Mouse (Mus musculus) frontal cortex, adult 2 months (tissue): ENCODE data around the gene Gm20388. TPM values are rescaled to one million over a fixed set of nuclear protein-coding genes. Genes with fewer than 3 reads are reported as not detected.
A peak's percentile ranks its signal among the peaks of the same experiment; 100 is the strongest.

ENCODE experiments used
- DNase-seq, 2 experiments: peaks; one replicate each; pipeline ENCODE4 v3.0.0; 2022; ENCODE audit warnings: low spot score in 1 of 2; ENCODE audit errors: extremely low spot score in 1 of 2
- polyA plus RNA-seq: library from polyadenylated mRNA; depleted of rRNA; stranded (reverse); fragments of >200 nt; gene quantifications from 2 replicates; pipeline ENCODE4 v1.2.3, GENCODE M21; 2012

Gm20388 gene
- polyA plus RNA-seq, 1 experiment: 22.2 TPM

DNA sequence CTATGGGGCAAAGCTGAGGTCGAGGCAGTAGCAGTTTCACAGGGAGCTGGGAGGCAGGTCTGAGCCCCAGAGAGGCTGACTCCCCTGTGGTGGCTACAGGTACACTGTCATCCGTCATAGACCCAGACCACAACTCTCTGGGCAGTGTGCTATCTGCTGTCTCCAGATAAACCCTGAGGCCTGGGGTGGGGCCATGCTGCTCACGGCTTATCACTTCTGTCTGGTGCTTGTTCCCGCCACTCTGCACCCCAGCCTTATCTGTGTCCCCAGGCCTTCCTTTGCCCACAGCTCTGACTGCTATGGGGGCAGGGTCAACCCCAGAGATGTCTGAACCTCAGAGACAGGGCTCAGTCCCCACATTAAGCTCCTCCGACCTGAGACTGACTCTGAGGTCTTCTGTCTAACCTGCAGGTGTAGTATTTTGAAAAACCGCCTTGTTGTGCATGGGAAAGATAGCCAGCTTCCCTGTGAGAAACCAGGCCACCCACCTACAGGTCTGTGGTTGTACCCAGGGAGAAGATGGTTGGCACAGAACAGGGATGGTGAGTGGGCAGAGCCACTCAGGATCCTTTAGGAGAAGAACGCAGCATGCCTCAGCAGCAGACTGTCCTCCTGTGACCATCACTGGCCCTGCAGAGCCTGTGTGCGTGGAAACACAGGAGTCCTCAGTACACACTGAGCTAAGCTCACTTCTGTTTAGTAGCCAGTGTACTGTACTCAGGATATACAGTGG lies 461.2 kb downstream of the Gm20388 start:
- peak in 1 of 2 experiments; percentile 63 for DNase-seq

DNA sequence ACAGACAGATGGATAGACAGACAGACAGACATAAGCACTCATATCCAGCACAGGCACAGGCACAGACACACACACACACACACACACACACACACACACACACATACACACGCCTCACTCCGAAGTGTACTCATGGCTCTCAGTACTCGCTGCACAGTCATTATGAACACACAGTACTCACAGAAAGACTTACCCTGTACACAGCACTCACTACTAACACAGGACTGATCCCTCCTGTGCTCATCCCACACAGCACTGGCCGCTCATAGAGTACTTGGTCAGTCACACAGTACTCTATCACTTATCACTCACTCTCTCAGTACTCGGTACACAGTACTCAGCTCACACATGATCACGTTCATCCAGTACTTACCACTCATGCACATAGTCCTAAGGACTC lies 462.0 kb downstream of the Gm20388 start:
- DNase-seq: no peak

DNA sequence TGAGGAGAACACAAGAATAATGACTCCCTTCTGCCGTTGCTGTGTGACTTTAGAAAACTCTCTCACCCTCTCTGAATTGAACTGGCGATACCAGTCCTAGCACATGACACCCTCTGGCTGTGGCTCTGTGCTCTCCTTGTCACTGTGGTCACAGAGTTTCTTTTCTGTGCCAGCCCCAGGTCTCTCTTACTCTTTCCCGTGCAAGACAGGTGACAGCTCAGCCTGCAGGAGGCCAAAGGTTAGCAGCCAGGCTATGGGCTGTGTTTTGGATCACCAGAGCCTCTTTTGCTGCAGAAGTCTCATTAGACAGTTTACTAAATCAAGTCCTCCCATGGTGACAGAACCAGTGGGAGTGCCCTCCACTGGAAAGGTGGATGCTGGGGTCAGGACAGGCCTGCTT lies 463.0 kb downstream of the Gm20388 start:
- no peak for DNase-seq

DNA sequence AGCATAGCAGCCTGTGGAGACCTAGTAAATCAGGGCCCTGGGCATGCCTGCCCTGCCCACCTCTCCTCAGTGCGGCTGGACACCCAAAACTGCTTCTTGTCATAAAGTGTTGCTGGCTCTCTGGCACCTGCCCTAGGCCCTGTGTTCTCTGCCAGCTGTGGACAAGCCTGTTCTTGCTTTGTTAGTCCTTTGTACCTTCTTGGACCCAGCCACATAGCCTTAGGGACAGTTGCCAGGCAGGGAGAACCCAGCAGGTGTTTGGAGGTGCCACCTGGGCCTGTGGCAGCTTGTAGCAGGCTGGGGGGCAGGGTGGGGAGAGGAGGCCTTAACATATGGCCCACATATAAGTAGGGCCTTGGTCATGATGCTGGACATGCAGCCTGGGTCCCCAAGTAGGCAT lies 463.4 kb downstream of the Gm20388 start:
- no peak for DNase-seq

DNA sequence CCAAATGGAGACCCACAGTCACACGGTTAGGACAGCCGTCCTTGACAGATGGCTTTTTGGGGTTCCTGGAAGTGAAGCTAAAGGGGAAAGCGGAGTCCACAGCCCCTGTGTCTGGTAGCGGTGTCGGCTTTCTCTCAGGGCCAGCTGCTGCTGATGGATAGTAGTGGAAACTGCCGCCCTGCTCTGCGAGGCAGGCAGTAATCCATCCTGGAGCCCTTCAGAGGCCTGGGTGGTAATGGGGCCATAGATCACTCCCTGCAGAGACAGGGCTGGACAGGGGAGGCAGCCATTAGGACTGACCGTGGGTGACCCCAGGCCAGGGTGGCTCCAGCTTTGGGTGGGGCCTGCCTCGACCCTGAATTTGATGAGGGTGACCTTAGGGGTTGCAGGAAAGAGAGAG lies 463.9 kb downstream of the Gm20388 start:
- no peak for DNase-seq

DNA sequence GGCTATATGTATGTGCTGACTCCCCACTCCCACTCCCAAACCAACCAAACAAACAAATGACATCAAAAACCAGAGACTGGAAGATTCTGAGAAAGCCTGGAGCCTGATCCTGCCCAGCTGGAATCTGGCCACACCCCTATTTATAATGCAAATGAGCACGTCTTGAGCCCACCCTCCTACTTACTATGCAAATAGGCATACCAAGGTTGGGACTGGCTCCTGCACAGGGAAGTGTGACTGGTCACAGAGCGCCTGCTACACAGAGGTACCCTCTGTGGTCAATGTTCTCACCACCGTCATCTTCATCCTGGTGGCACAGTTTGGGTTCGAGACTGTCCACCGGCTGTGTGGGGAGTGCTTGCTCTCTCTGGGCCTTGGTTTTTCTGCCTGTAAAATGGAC lies 464.5 kb downstream of the Gm20388 start:
- DNase-seq: no peak

DNA sequence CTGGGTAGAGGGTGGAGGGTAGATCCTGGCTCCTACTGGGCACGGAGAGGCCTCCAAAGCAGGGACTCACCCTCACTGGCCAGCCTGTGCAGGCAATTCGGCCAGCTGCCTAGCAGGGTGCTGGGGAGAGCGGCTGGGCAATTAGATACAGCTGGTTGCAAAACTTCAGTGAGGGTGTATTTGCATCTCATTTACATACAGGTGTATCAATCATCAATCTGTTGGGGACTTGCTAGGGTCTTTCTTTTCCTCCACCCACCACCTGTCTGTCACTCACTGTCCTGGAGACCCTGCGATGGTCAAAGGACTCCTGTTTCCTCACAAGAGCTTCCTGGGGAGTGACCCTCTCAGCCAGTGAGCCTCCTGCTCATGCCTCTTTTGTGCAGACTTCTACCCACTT lies 465.6 kb downstream of the Gm20388 start:
- DNase-seq: no peak

DNA sequence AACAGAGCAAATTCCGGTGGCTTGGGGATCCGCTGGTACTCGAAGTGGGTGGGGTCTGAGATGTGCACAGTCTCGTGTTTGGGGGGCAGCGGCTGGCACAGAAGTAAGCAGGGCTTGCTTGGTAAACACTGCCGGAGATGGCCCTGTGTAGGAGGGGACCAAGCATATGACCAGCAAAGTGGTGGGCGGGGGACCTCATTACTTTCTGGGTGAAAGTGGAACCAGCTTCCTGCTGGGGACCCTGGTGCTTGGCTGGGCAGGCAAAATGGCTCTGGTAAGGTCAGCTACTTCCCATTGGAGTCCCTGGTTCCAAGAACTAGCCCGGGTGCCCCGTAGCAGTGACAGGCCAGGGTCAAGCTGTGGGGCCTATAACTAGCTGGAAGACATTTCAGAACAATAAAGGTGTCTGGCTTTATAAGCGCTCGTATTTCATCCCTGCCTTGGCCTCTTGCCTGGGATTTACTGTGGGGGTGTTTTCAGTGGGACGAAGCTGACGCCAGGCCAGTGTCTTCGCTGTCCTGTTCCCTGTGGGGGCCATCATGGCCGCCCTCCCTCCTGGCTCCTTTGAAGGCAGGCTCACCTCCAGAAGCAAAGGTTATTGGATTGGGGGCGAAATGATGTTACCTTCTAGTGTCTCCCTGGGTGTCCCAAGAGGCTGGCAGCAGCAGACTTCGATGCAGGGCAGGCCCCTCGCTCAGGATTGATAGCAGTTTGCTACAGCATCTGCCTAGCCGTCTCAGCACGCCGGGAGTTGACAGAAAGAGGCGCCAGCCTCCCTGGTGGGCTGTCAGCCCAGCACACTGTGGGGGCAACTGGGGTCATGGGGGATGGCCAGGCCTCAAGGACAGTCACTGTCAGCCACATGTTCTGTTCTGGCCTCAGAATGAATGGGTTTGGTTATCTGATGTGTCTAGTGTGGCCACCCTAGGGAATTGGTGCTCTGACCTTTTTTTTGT lies 466.5 kb downstream of the Gm20388 start:
- no peak for DNase-seq

DNA sequence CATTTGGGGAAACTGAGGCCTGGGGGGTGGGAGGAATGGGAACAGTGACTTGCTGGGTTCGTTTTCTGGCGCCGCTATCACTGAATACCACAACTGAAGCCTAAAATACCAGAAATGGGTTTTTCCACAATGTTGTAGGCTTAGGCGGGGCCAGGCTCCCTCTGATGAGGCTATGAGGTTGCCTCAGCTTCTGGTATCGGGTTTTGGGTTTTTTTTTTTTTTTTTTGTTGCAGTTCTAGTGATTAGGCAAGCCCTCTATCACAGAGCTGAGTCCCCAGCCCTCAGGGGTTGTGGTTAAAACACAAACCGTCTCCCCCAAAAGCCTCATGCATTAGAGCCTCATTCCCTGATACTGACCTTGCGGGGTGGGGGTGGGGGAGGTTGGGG lies 467.2 kb downstream of the Gm20388 start:
- no peak for DNase-seq

DNA sequence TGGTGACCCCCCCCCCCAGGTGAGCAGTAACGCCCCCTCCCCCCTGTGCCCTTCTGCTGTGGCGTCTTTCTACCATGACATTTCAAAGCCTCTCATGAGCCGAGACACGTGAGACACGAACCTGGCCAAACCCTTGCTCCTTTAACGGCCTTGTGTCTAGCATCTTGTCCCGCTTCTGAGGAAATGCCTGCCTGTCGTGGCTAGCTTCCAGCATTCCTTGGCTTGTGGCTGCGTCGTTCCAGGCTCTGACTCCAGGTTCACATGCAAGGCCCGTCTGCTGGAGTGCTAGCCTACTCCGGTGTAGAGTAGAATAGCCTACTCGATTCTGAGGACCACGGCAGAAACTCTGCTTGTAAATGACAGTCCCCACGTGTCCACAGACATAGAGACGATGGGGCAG lies 467.7 kb downstream of the Gm20388 start:
- DNase-seq: no peak

DNA sequence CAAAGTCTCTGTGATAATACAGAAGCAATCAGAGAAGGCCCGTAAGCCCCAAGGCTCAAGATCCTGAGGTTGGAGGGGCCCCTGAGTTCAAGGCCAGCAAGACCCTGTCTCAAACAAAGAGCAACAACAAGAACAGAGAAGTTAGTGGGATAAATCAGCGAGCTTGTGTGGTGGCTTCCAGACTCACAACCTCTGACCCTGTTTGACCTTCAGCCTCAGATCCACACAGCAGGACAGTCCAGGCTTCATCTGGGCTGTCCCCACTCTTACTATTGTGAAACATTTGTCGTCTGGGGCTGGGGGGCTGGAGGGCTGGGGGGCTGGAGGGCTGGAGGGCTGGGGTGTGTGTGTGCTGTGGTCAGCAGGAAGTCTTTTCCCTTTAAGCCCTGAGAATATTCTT lies 468.4 kb downstream of the Gm20388 start:
- no peak for DNase-seq

DNA sequence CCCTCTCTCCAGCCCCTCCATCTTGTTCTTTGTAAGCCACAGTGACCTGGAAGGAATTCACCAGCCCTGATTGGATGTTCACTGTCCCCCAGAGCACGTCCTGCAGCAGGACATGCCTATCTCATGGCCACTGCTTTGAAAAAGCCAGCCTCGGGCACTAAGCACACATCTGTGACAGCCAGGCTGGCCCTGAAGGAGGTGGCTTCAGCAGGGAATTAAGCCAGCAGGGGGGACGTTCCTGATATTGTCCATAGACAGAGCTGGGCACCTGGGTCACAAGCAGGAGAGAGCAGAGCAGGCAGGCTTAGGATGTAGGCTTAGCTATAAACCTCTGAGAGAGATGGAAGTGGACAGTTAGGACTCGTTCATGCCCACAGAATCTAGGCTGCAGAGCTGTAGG lies 471.2 kb downstream of the Gm20388 start:
- no peak for DNase-seq

DNA sequence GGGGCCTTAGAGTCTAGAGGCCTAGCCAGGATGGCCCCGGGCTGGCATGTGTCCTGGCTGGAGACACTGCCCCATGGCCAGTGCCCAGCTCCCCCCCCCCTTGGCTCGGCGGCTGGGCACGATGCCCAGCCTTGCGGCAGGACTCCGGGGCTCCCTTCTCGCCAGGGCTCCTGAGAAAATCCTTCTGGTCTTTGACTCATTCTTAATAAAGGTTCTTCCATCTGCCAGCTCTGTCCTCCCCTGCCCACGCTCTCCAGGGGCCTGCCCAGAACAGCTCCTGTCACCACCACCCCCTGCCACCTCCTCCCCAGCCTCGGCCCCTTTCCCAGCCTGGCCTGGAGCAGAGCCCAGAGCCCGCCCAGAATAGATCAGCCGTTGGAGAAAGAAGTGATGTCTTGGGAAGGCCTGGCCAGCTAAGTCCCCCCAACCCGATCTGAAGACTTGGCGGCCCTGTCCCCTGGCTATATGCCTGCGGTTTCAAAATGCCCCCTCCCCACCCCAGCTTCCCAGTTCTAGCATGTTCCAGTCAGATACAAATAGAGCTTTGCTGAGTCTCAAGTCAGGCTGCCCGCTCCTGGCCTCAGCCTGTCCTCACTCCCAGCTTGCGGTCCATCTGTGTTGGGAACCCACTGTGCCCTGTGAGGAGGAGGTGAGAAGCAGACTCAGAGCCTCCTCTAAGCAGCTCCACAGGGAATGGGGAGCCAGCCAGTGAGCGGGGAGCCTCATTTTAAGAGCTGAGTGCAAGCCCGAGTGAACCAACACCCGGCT lies 472.0 kb downstream of the Gm20388 start:
- peak; percentile 90 to 94 for DNase-seq

DNA sequence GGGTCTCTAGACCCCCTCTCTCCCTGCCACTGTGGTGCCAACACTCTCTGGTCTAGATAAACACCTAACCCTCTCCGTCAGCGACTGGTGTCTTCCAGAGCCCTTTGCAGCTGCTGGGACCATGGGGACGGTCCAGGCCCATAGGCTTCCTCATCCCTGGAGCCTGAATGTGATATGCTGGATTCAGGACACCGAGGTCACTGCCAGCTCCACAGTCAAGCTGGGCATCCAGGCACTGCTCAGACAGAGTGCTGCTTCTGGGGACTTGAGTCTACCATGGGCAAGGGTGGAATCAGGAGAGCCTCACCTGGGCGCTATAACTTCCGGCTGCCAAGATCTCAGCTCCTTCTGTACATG lies 472.5 kb downstream of the Gm20388 start:
- DNase-seq: no peak

DNA sequence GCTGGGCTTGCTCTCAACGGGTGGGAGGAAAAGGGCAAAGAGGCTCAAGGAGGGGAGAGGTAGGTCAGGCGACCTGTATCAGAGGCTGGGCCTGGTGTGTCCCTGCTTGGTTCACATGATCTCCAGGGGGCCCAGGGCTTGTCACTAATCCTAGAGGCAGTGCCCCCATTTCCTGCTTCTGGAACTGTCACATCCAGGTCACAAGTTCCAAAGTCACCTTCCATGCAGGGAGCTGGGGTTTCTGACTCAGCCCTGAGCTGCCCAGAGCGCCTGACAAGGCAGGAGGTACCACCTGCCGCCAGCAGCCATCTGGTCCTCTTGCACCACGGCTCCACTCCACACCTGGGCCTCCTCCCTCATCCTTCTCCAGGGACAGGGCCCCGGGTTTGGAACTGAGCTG lies 473.1 kb downstream of the Gm20388 start:
- DNase-seq: no peak

DNA sequence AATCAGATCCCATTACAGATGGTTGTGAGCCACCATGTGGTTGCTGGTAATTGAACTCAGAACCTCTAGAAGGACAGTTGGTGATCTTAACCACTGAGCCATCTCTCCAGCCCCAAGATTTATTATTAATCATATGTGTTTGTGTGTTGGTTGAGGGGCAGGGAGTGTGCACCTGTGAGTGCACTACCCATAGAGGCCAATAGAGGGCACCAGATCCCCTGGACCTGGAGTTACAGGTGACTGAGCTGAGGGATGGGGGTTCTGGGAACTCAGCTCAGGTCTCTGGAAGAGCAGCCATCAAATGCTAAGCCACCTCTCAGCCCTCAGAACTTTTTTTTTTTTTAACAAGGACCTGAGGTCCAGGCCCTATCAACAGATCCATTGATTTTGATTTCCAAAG lies 474.1 kb downstream of the Gm20388 start:
- no peak for DNase-seq

DNA sequence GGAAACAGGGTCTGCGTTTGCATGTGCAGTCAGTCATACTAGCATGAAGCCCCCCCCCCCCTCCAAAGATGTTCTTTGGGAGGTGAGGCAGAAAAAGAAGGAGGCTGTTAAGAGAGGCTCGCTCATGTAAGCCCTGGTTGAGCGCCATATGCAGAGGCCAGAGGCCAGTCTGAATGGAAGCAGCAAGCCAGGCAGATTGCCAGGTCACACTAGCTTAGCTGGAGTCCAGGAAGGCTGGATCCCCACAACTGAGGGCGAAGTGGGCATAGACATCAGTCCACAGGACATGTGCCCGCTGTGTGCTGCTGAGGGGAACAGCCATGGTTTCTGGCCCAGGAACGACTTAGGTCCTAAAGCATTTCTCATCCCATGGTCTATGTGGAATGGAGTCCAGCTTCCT lies 477.6 kb downstream of the Gm20388 start:
- no peak for DNase-seq

DNA sequence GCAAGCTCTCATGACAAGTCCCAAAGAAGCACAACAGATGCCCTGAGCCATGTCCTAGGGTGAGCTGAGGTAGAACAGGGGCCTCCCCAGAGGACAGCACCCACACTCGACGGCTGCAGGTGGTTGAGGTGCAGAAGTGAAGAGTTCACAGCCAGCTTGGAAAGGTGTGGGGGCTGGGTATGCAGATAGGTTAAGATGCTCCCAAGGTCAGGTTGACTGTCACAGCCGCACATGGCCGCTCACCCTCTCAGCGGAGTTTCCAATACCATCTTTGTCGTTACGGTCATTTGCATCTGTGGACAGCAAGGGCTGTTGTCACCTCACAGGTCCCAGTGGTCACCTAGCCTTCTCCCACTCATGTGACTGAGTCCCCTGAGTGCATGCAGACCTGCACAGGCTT lies 480.0 kb downstream of the Gm20388 start:
- no peak for DNase-seq

DNA sequence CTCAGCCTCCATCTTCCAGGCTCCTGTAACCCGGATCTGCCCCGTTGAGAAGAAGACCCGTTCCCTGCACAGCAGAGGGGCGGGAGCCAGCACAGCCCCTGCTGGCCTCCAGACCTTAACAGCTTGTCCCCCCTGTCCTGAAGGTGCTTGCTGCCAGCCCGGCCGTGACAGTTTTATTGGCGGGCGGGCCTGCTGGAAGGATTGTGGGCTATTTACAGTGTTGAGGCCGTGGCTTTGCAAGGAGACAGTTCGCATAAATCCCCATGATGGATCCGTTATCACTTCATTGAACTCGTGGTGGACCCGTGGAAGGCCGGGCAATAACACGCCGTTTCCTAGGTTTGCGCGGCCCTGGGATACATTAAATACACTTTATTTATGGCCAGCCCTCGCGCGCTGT lies 481.2 kb downstream of the Gm20388 start:
- DNase-seq: no peak

DNA sequence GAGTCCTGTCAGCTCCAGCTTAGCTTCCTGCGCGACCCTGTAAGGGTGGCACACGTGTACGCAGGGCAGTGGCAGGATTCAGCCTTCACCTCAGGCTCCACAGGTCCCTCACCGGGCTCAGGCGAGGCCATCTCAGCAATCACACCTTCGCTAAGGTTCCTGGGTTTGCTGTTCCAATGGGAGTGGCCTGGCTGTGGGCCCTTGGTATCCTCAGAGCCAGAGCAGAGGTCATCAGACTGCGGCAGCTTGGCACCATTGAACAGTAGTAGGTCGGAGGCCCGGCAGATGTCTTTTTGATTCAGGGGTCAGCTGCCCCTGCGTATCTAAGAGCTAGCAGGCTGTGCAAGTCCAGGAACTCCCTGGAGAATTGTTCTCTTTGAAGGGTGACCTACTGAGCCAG lies 482.4 kb downstream of the Gm20388 start:
- no peak for DNase-seq

DNA sequence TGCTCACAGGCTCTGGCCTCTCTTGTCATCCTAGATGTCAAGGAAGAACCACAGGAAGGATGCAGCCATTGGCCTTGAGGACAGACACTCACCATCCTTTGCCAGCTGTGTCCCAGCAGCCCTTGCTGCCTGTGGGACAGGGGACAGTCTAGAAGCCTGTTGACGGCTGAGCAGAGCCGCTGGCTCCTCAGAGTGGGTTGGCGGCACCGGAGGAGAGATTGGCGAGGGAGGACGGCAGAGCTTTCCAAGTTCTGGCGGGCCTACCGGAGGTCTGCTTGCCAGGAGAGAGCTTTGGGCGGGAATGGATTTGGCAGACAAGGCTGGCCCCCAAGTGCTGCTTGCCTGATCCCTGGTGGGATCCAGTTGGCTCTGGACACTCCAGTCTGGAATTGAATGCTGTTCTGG lies 483.2 kb downstream of the Gm20388 start:
- peak in 1 of 2 experiments; percentile 64 for DNase-seq
